Comparison of ENCODE assay signal across 11 mouse cellular contexts in the genomic region with DNA sequence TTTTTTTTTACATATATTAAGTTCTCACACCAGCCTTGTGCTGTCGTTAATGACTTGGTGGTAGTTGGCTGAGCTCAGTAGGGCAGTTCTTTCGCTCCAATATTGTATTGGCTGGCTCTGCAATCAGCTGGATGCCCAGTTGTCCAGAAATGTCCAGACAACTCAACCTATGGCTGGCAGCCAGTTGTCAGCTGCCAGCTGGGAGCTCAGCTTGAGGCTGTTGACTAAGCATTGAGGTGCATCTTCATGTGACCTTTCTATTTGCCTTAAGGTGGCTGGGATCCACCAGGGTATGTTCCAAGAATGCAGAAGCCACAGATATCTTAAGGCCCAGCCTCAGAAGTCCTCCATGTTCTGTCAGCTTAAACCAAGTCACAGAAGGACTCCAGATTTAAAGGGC. TPM values are rescaled to one million over a fixed set of nuclear protein-coding genes. Genes with fewer than 3 reads are reported as not detected.
DNase-seq lines count a peak whose midpoint lies in the region; ATAC-seq lines count a peak whose summit lies in the region.
"Had no signal": no experiment of that assay in that cellular context is flagged by ENCODE, and none has a peak within 500 bp of the region (broad histone marks: within the 10 kb centered on the region; RNA-seq: fewer than 3 reads in every experiment).

No protein-coding gene starts in this region.

- H3K27ac ChIP-seq in hindbrain, embryonic 12.5 days, result no peak overlapping the region
- no peak overlapping the region for H3K27ac ChIP-seq in limb, embryonic 10.5 days
- H3K27ac ChIP-seq: embryonic facial prominence, embryonic 12.5 days had no signal

- peak; percentile 7 to 27 for DNase-seq in kidney, adult 8-10 months
- no peak for DNase-seq in kidney, postnatal 4 days
- DNase-seq in adrenal gland, postnatal 25 days, result peak; percentile 39
- DNase-seq in cerebellum, postnatal 25 days, result peak; percentile 69 to 78
- peak; percentile 12 for DNase-seq in kidney, postnatal 10 days
- DNase-seq in limb, embryonic 10.5 days (ENCODE audit: low spot score), result no peak
- no peak for DNase-seq in embryo, embryonic 10 days (ENCODE audit: low spot score)
- DNase-seq: midbrain, embryonic 14.5 days; thymus, postnatal 36 days had no signal

- no peaks in the 10 kb centered on the region for H3K9me3 ChIP-seq in hindbrain, embryonic 12.5 days (replicated peaks)
- H3K9me3 ChIP-seq in limb, embryonic 10.5 days (replicated peaks), result no peaks in the 10 kb centered on the region
- H3K9me3 ChIP-seq: embryonic facial prominence, embryonic 12.5 days had no signal

- H3K4me2 ChIP-seq in hindbrain, embryonic 12.5 days (replicated peaks), result no peak overlapping the region
- H3K4me2 ChIP-seq: embryonic facial prominence, embryonic 12.5 days had no signal

- H3K27me3 ChIP-seq in hindbrain, embryonic 12.5 days, result no peaks in the 10 kb centered on the region
- H3K27me3 ChIP-seq in limb, embryonic 10.5 days (ENCODE audit: low read depth, poor library complexity, severe bottlenecking), result no peaks in the 10 kb centered on the region
- H3K27me3 ChIP-seq: embryonic facial prominence, embryonic 12.5 days had no signal

- no peak for ATAC-seq in hindbrain, embryonic 12.5 days (ENCODE audit: low FRiP score)

- 87% methylated on average over 2 of the region's 2 CpGs for WGBS in hindbrain, embryonic 12.5 days
- 92% methylated on average over 2 of the region's 2 CpGs for WGBS in limb, embryonic 10.5 days

- no peaks in the 10 kb centered on the region for H3K36me3 ChIP-seq in hindbrain, embryonic 12.5 days
- no peaks in the 10 kb centered on the region for H3K36me3 ChIP-seq in limb, embryonic 10.5 days
- H3K36me3 ChIP-seq: embryonic facial prominence, embryonic 12.5 days had no signal

- H3K9ac ChIP-seq in hindbrain, embryonic 12.5 days, result no peak overlapping the region
- H3K9ac ChIP-seq: embryonic facial prominence, embryonic 12.5 days had no signal

- no peaks in the 10 kb centered on the region for H3K4me1 ChIP-seq in hindbrain, embryonic 12.5 days
- H3K4me1 ChIP-seq in limb, embryonic 10.5 days, result no peaks in the 10 kb centered on the region
- H3K4me1 ChIP-seq: embryonic facial prominence, embryonic 12.5 days had no signal

- no peak overlapping the region for H3K4me3 ChIP-seq in hindbrain, embryonic 12.5 days
- no peak overlapping the region for H3K4me3 ChIP-seq in limb, embryonic 10.5 days
- H3K4me3 ChIP-seq: embryonic facial prominence, embryonic 12.5 days had no signal

RNA-seq across cellular contexts. Expression of a gene that starts 54.3 kb away (rescaled TPM):
- total RNA-seq in adrenal gland, postnatal 25 days (2021), result 75.0 and 83.4 TPM in 2 replicates
- polyA plus RNA-seq in hindbrain, embryonic 12.5 days (2016; fragmentation: Nextera tagmentation; extraction: Ambion mirVana), result 52.2 and 55.6 TPM in 2 replicates
- polyA plus RNA-seq in limb, embryonic 10.5 days (2016; fragmentation: Nextera tagmentation; extraction: Ambion mirVana), result 31.0 and 40.1 TPM in 2 replicates

Comparison
In these comparisons a context has a peak if more than half of its experiments do, and no peak if none do; other contexts are left out.
1. DNase-seq: peak in kidney, adult 8-10 months (2 of 2), adrenal gland, postnatal 25 days (single experiment), cerebellum, postnatal 25 days (2 of 2) and kidney, postnatal 10 days (single experiment); none in kidney, postnatal 4 days (0 of 2), limb, embryonic 10.5 days (single experiment) and embryo, embryonic 10 days (single experiment).